Mouse (Mus musculus) stomach, postnatal 0 days (tissue): Measurements from ENCODE around the gene Fam76a.

Experiments used
- CTCF ChIP-seq: IDR thresholded peaks from 2 replicates; pipeline ENCODE4 v1.5.1; 2016; ENCODE audit warnings: antibody characterized with exemption, low read depth, mild to moderate bottlenecking, moderate library complexity
- EP300 ChIP-seq: optimal IDR thresholded peaks from 2 replicates; pipeline ENCODE3; 2016; ENCODE audit warnings: antibody characterized with exemption

DNA sequence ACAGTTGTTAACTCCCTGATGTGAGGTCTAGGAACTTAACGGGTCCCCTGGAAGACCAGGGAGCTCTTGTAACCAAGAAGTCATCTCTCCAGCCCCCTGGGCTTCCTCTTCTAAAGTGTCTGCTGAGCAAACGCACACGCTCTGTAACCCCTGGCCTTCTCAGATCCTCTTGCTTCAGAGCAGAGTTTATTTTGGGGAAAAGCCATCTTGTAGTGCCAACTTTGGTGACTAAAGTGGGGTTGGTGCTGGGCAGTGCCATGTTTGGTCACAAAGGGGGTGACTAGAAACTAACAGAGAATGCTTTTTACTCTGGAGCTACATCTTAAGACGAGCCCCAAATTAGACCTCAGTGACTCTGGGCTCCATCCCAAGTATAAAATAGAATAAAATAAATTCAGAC lies 22.4 kb upstream of the Fam76a start:
- TF ChIP-seq CTCF: no peak
- TF ChIP-seq EP300: no peak
